Mouse (Mus musculus) CH12.LX (cell line): ENCODE measurements around the gene Hist1h4f. TPM values are rescaled to one million over a fixed set of nuclear protein-coding genes. Genes with fewer than 3 reads are reported as not detected.

ENCODE experiments used
- DNase-seq: peaks from one replicate; pipeline ENCODE4 v3.0.0-alpha.2; 2013; ENCODE audit errors: extremely low read depth
- H3K27ac ChIP-seq: 2 replicates; pipeline ENCODE4 v1.5.1; 2012; ENCODE audit warnings: low read depth, mild to moderate bottlenecking, control low read depth, moderate library complexity; ENCODE audit not compliant: insufficient read depth
- H3K27me3 ChIP-seq: replicated peaks from 2 replicates; pipeline ENCODE3; 2012; ENCODE audit warnings: inconsistent platforms
- H3K36me3 ChIP-seq, 2 experiments: replicated peaks in 1 of 2; 2 replicates each; pipeline versions ENCODE3 to v1.6.1; 2012; ENCODE audit warnings: inconsistent platforms in 1 of 2, low read length in 1 of 2, mild to moderate bottlenecking in 1 of 2, mixed read lengths in 1 of 2, moderate library complexity in 1 of 2; ENCODE audit not compliant: control insufficient read depth in 1 of 2, insufficient read depth in 1 of 2
- H3K4me1 ChIP-seq, 2 experiments: 2 replicates each; pipeline ENCODE4 v1.6.1; 2012; ENCODE audit warnings: inconsistent platforms in 1 of 2, moderate library complexity in 1 of 2; ENCODE audit not compliant: insufficient read depth in 2 of 2, control insufficient read depth in 1 of 2
- H3K4me2 ChIP-seq: 2 replicates; pipeline ENCODE4 v1.6.1; 2012; ENCODE audit warnings: low read depth, mild to moderate bottlenecking, control low read depth; ENCODE audit not compliant: poor library complexity, insufficient read depth, severe bottlenecking
- H3K4me3 ChIP-seq, 3 experiments: fragments of 150-350 bp in 1 of 3; sonication (generic) in 1 of 3; replicated peaks in 1 of 3; 2 replicates each; pipeline versions ENCODE3 to v1.5.1; 2011 to 2012; ENCODE audit warnings: low read depth in 2 of 3, low read length in 2 of 3, mild to moderate bottlenecking in 2 of 3, moderate library complexity in 2 of 3, control low read depth in 1 of 3, improper control_type of control experiment in 1 of 3, inconsistent platforms in 1 of 3, mixed read lengths in 1 of 3; ENCODE audit not compliant: poor library complexity in 1 of 3
- H3K79me2 ChIP-seq: replicated peaks from 2 replicates; pipeline ENCODE4 v1.6.1; 2012; ENCODE audit warnings: mild to moderate bottlenecking, moderate library complexity; ENCODE audit not compliant: control insufficient read depth, poor library complexity, insufficient read depth, severe bottlenecking; ENCODE audit errors: extremely low read depth
- H3K9ac ChIP-seq: 2 replicates; pipeline ENCODE4 v1.6.1; 2012; ENCODE audit warnings: low read depth, mild to moderate bottlenecking, control low read depth, moderate library complexity; ENCODE audit not compliant: insufficient read depth
- H3K9me3 ChIP-seq: replicated peaks from 2 replicates; pipeline ENCODE3; 2012; ENCODE audit warnings: low read length, inconsistent platforms, mixed read lengths
- JUND ChIP-seq: conservative IDR thresholded peaks from 2 replicates; pipeline ENCODE4 v1.6.1; 2011; ENCODE audit warnings: low read depth, low read length, improper control_type of control experiment
- MXI1 ChIP-seq: IDR thresholded peaks from 2 replicates; pipeline ENCODE4 v1.6.1; 2011; ENCODE audit warnings: mild to moderate bottlenecking, low read depth, low read length, improper control_type of control experiment
- SIN3A ChIP-seq: IDR thresholded peaks from 2 replicates; pipeline ENCODE4 v1.6.1; 2012; ENCODE audit warnings: low read length, improper control_type of control experiment, inconsistent platforms
- dilution Hi-C: fragments of 300-500 bp; cut with MboI; formaldehyde crosslinking; loops from 2 replicates; pipeline ENCODE4 v1.14.3; 2020; ENCODE audit warnings: low sequenced_read_pairs; ENCODE audit not compliant: extremely low pct_unique_long_range_greater_than_20kb, extremely low pct_ligation_motif_present
- in situ Hi-C: fragments of 300-500 bp; cut with MboI; formaldehyde crosslinking; loops from 3 replicates; pipeline ENCODE4 v1.14.3; 2019; ENCODE audit warnings: low sequenced_read_pairs, low pct_ligation_motif_present, low pct_unique_long_range_greater_than_20kb, mixed read lengths
- polyA plus RNA-seq: library from polyadenylated mRNA; unstranded; fragments of >175 nt; gene quantifications from 2 replicates; pipeline ENCODE4 v1.2.1, GENCODE M21; 2012; ENCODE audit warnings: low read depth; ENCODE audit not compliant: insufficient read length
- total RNA-seq, 2 experiments: library from RNA; depleted of rRNA; stranded (reverse); fragments of 300-350 nt in 1 of 2; fragments of >200 nt in 1 of 2; gene quantifications; 2 replicates each; pipeline ENCODE4 v1.2.3; 2012 to 2014

Gene Hist1h4f
- total and polyA plus RNA-seq, 3 experiments = 9.0 to 4,902 (median 27.1) TPM

GRCm38 (mm10) chr13:23501511-23501910 is 49.9 kb downstream of the Hist1h4f start:
- Histone ChIP-seq H3K4me1 (peaks cover 3 to 11% of the 10 kb centered on the region in 2 experiments; a peak in 3 of 4 replicates), H3K27me3 (no peaks in the 10 kb centered on the region), H3K9ac (peak overlapping the region; percentile 53), H3K9me3 (no peaks in the 10 kb centered on the region), H3K27ac (no peak overlapping the region; the same call in 1 of the 2 replicates), H3K4me2 (peak overlapping the region; percentile 100), H3K79me2 (no peaks in the 10 kb centered on the region), H3K36me3 (no peaks in the 10 kb centered on the region), H3K4me3 (peak overlapping the region; percentile 44 to 64 (median 47))
- in situ Hi-C loops (loop anchor here (10.0 to 25.0 kb wide), 2 partner anchors 197 to 1564 kb away; partner anchors contain the start of gene Zfp184), dilution Hi-C loops (no loop called here)
- no peak for DNase-seq
- TF ChIP-seq SIN3A = 0 out of 2 replicates have a peak, but pooled peaks have one; percentile 17
- no peak for TF ChIP-seq JUND
- TF ChIP-seq MXI1 = peak; percentile 5; the same call in 1 of the 2 replicates

Other genes with a start within 250 kb of the Hist1h4f start
Only the 20 nearest of the 34 such genes appear.
- 10.1 and 13.1 TPM in 2 replicates for gene Abt1, start 127.8 kb downstream of the Hist1h4f start, total RNA-seq (2012; rRNA removed)
- gene Abt1, start 127.8 kb downstream of the Hist1h4f start, total RNA-seq (2014; rRNA removed) = 14.4 and 15.4 TPM in 2 replicates
- gene Abt1, start 127.8 kb downstream of the Hist1h4f start, polyA plus RNA-seq = 11.7 and 12.9 TPM in 2 replicates
- 0.38 and 0.51 TPM in 2 replicates for gene Btn1a1, start 85.7 kb downstream of the Hist1h4f start, total RNA-seq (2012; rRNA removed)
- 0.20 TPM in 2 replicates for gene Btn1a1, start 85.7 kb downstream of the Hist1h4f start, total RNA-seq (2014; rRNA removed)
- 0.08 and 0.21 TPM in 2 replicates for gene Btn1a1, start 85.7 kb downstream of the Hist1h4f start, polyA plus RNA-seq
- 1.1 and 1.3 TPM in 2 replicates for gene Btn2a2, start 62.8 kb downstream of the Hist1h4f start, total RNA-seq (2012; rRNA removed)
- gene Btn2a2, start 62.8 kb downstream of the Hist1h4f start, total RNA-seq (2014; rRNA removed) = 1.2 and 1.3 TPM in 2 replicates
- 2.1 and 2.8 TPM in 2 replicates for gene Btn2a2, start 62.8 kb downstream of the Hist1h4f start, polyA plus RNA-seq
- 4,350 and 4,957 TPM in 2 replicates for gene Hist1h4h, start 20.6 kb downstream of the Hist1h4f start, total RNA-seq (2012; rRNA removed)
- gene Hist1h4h, start 20.6 kb downstream of the Hist1h4f start, total RNA-seq (2014; rRNA removed) = 14.0 and 19.4 TPM in 2 replicates
- gene Hist1h4h, start 20.6 kb downstream of the Hist1h4f start, polyA plus RNA-seq = 3.4 and 5.5 TPM in 2 replicates
- 824 and 932 TPM in 2 replicates for gene Hist1h2af, start 17.7 kb downstream of the Hist1h4f start, total RNA-seq (2012; rRNA removed)
- gene Hist1h2af, start 17.7 kb downstream of the Hist1h4f start, total RNA-seq (2014; rRNA removed) = 45.2 and 57.1 TPM in 2 replicates
- 68.6 and 97.0 TPM in 2 replicates for gene Hist1h2af, start 17.7 kb downstream of the Hist1h4f start, polyA plus RNA-seq
- 608 and 749 TPM in 2 replicates for gene Hist1h3g, start 16.2 kb downstream of the Hist1h4f start, total RNA-seq (2012; rRNA removed)
- 50.1 and 75.3 TPM in 2 replicates for gene Hist1h3g, start 16.2 kb downstream of the Hist1h4f start, total RNA-seq (2014; rRNA removed)
- 3.4 and 3.6 TPM in 2 replicates for gene Hist1h3g, start 16.2 kb downstream of the Hist1h4f start, polyA plus RNA-seq
- 261 and 290 TPM in 2 replicates for gene Hist1h2bh, start 8.3 kb downstream of the Hist1h4f start, total RNA-seq (2012; rRNA removed)
- gene Hist1h2bh, start 8.3 kb downstream of the Hist1h4f start, total RNA-seq (2014; rRNA removed) = 5.7 and 8.0 TPM in 2 replicates
- gene Hist1h2bh, start 8.3 kb downstream of the Hist1h4f start, polyA plus RNA-seq = 0.56 and 0.77 TPM in 2 replicates
- gene Hist1h3f, start 7.6 kb downstream of the Hist1h4f start, total RNA-seq (2012; rRNA removed) = 553 and 608 TPM in 2 replicates
- 5.1 and 8.0 TPM in 2 replicates for gene Hist1h3f, start 7.6 kb downstream of the Hist1h4f start, total RNA-seq (2014; rRNA removed)
- 0.23 and 0.30 TPM in 2 replicates for gene Hist1h3f, start 7.6 kb downstream of the Hist1h4f start, polyA plus RNA-seq
- gene Hist1h1d, start 1.6 kb upstream of the Hist1h4f start, total RNA-seq (2012; rRNA removed) = 112 and 132 TPM in 2 replicates
- gene Hist1h1d, start 1.6 kb upstream of the Hist1h4f start, total RNA-seq (2014; rRNA removed) = 1.8 and 2.3 TPM in 2 replicates
- gene Hist1h1d, start 1.6 kb upstream of the Hist1h4f start, polyA plus RNA-seq = 0.11 and 0.14 TPM in 2 replicates
- gene Hist1h3e, start 10.7 kb upstream of the Hist1h4f start, total RNA-seq (2012; rRNA removed) = 1,307 and 1,484 TPM in 2 replicates
- 20.6 and 24.2 TPM in 2 replicates for gene Hist1h3e, start 10.7 kb upstream of the Hist1h4f start, total RNA-seq (2014; rRNA removed)
- gene Hist1h3e, start 10.7 kb upstream of the Hist1h4f start, polyA plus RNA-seq = 2.2 and 3.1 TPM in 2 replicates
- 648 and 652 TPM in 2 replicates for gene Hist1h2ae, start 19.6 kb upstream of the Hist1h4f start, total RNA-seq (2012; rRNA removed)
- gene Hist1h2ae, start 19.6 kb upstream of the Hist1h4f start, total RNA-seq (2014; rRNA removed) = 13.4 and 16.3 TPM in 2 replicates
- gene Hist1h2ae, start 19.6 kb upstream of the Hist1h4f start, polyA plus RNA-seq = 1.4 and 3.5 TPM in 2 replicates
- gene Hist1h2bg, start 19.7 kb upstream of the Hist1h4f start, total RNA-seq (2012; rRNA removed) = 2,765 and 3,252 TPM in 2 replicates
- 118 and 136 TPM in 2 replicates for gene Hist1h2bg, start 19.7 kb upstream of the Hist1h4f start, total RNA-seq (2014; rRNA removed)
- 9.1 and 9.4 TPM in 2 replicates for gene Hist1h2bg, start 19.7 kb upstream of the Hist1h4f start, polyA plus RNA-seq
- 1,243 and 1,273 TPM in 2 replicates for gene Hist1h2bf, start 22.5 kb upstream of the Hist1h4f start, total RNA-seq (2012; rRNA removed)
- 28.3 and 50.8 TPM in 2 replicates for gene Hist1h2bf, start 22.5 kb upstream of the Hist1h4f start, total RNA-seq (2014; rRNA removed)
- 1.7 TPM in 1 of 2 replicates, not detected in the other for gene Hist1h2bf, start 22.5 kb upstream of the Hist1h4f start, polyA plus RNA-seq
- gene Hist1h2ad, start 22.7 kb upstream of the Hist1h4f start, total RNA-seq (2012; rRNA removed) = 744 and 796 TPM in 2 replicates
- 9.1 and 13.2 TPM in 2 replicates for gene Hist1h2ad, start 22.7 kb upstream of the Hist1h4f start, total RNA-seq (2014; rRNA removed)
- 0.53 TPM in 1 of 2 replicates, not detected in the other for gene Hist1h2ad, start 22.7 kb upstream of the Hist1h4f start, polyA plus RNA-seq
- gene Hist1h3d, start 24.1 kb upstream of the Hist1h4f start, total RNA-seq (2012; rRNA removed) = 164 and 182 TPM in 2 replicates
- 10.3 and 13.5 TPM in 2 replicates for gene Hist1h3d, start 24.1 kb upstream of the Hist1h4f start, total RNA-seq (2014; rRNA removed)
- 0.65 and 0.94 TPM in 2 replicates for gene Hist1h3d, start 24.1 kb upstream of the Hist1h4f start, polyA plus RNA-seq
- gene Hist1h4d, start 29.9 kb upstream of the Hist1h4f start, total RNA-seq (2012; rRNA removed) = 1,558 and 1,831 TPM in 2 replicates
- gene Hist1h4d, start 29.9 kb upstream of the Hist1h4f start, total RNA-seq (2014; rRNA removed) = 13.8 and 27.7 TPM in 2 replicates
- 2.4 and 6.7 TPM in 2 replicates for gene Hist1h4d, start 29.9 kb upstream of the Hist1h4f start, polyA plus RNA-seq
- 268 and 282 TPM in 2 replicates for gene Hist1h2be, start 69.5 kb upstream of the Hist1h4f start, total RNA-seq (2012; rRNA removed)
- gene Hist1h2be, start 69.5 kb upstream of the Hist1h4f start, total RNA-seq (2014; rRNA removed) = 3.4 and 4.7 TPM in 2 replicates
- 0.57 and 0.70 TPM in 2 replicates for gene Hist1h2be, start 69.5 kb upstream of the Hist1h4f start, polyA plus RNA-seq
- gene Hist1h1e, start 70.9 kb upstream of the Hist1h4f start, total RNA-seq (2012; rRNA removed) = 486 and 504 TPM in 2 replicates
- gene Hist1h1e, start 70.9 kb upstream of the Hist1h4f start, total RNA-seq (2014; rRNA removed) = 12.2 and 18.3 TPM in 2 replicates
- 1.5 and 1.9 TPM in 2 replicates for gene Hist1h1e, start 70.9 kb upstream of the Hist1h4f start, polyA plus RNA-seq
- gene Hist1h2ac, start 132.3 kb upstream of the Hist1h4f start, total RNA-seq (2012; rRNA removed) = 114 and 122 TPM in 2 replicates
- 0.96 and 0.97 TPM in 2 replicates for gene Hist1h2ac, start 132.3 kb upstream of the Hist1h4f start, total RNA-seq (2014; rRNA removed)
- 0.14 TPM in 1 of 2 replicates, not detected in the other for gene Hist1h2ac, start 132.3 kb upstream of the Hist1h4f start, polyA plus RNA-seq
- 436 and 456 TPM in 2 replicates for gene Hist1h2bc, start 132.6 kb upstream of the Hist1h4f start, total RNA-seq (2012; rRNA removed)
- gene Hist1h2bc, start 132.6 kb upstream of the Hist1h4f start, total RNA-seq (2014; rRNA removed) = 16.1 and 17.4 TPM in 2 replicates
- gene Hist1h2bc, start 132.6 kb upstream of the Hist1h4f start, polyA plus RNA-seq = 1.1 and 2.2 TPM in 2 replicates